Mouse (Mus musculus) midbrain, embryonic 12.5 days (tissue): ENCODE measurements at regions not wholly inside any gene's neighbourhood (a gene's known extent, or its start where the extent isn't known, plus 50 kb on each side); places are given as distances from the start of the nearest gene placed in this dataset.

Experiments used
- ATAC-seq: fragments of 200-750 bp; cut with Nextera tagmentation; 2 replicates; pipeline ENCODE4 v1.8.0; 2017; ENCODE audit warnings: low read depth, moderate TSS enrichment, moderate library complexity; ENCODE audit not compliant: low FRiP score
- H3K27ac ChIP-seq: fragments of 300-500 bp; sonication (generic); replicated peaks from 2 replicates; pipeline ENCODE4 v1.5.1; 2016; ENCODE audit warnings: mild to moderate bottlenecking
- H3K27me3 ChIP-seq: fragments of 300-500 bp; sonication (generic); 2 replicates; pipeline ENCODE4 v1.6.1; 2016; ENCODE audit warnings: mild to moderate bottlenecking
- H3K36me3 ChIP-seq: fragments of 300-500 bp; sonication (generic); 2 replicates; pipeline ENCODE4 v1.6.1; 2016
- H3K4me1 ChIP-seq: fragments of 300-500 bp; sonication (generic); 2 replicates; pipeline ENCODE4 v1.6.1; 2016
- H3K4me2 ChIP-seq: fragments of 300-500 bp; sonication (generic); replicated peaks from 2 replicates; pipeline ENCODE4 v1.6.1; 2016; ENCODE audit warnings: mild to moderate bottlenecking, moderate library complexity
- H3K4me3 ChIP-seq: fragments of 300-500 bp; sonication (generic); 2 replicates; pipeline ENCODE4 v1.5.1; 2016; ENCODE audit warnings: mild to moderate bottlenecking
- H3K9ac ChIP-seq: fragments of 300-500 bp; sonication (generic); replicated peaks from 2 replicates; pipeline ENCODE4 v1.6.1; 2016; ENCODE audit warnings: mild to moderate bottlenecking, moderate library complexity
- H3K9me3 ChIP-seq: fragments of 300-500 bp; sonication (generic); 2 replicates; pipeline ENCODE4 v1.6.1; 2016; ENCODE audit warnings: mild to moderate bottlenecking
- WGBS: fragments of 180-500 bp; shearing (Covaris S2); methylation state at CpG from one replicate; pipeline ENCODE4 v1.1.7; 2016; 5-methylcytosine and 5-hydroxymethylcytosine counted together

DNA sequence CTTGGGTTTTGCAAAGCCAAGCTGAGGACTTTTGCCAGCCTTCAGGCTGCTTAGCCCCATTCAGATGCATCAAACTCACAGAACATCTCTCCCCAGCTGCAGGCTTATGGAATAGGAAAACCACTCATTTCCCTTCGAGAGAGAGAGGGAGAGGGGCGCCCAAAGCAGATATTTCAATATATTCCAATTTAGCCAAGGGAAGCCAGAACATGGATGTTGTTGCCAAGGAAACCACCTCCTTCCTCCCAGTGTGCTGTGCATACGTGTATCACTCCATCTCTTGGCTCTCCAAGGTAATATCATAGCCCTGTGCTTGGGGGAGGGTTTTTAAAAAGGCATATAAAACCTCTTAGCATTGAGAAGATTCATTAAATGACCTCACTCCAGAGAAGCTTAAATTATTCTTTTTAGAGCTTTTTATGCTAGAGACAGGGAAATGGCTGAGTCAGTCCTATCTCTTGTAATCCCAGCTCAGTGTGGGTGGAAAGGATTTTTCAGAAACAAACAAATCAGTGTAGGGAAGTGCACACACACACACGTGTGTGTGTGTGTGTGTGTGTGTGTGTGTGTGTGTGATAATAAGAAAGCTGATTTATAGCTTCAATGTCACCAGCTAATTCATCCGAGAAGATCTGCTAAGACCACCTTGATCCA, 245.1 kb downstream of the Rps24 start:
- Histone ChIP-seq H3K9me3 (no peaks in the 10 kb centered on the region), H3K27me3 (no peaks in the 10 kb centered on the region), H3K27ac (peak overlapping the region; percentile 42), H3K4me3 (no peak overlapping the region), H3K4me2 (no peak overlapping the region), H3K9ac (no peak overlapping the region), H3K4me1 (peaks cover 4% of the 10 kb centered on the region; the same call in 1 of the 2 replicates), H3K36me3 (no peaks in the 10 kb centered on the region)
- 62% methylated on average over 5 of the region's 5 CpGs for WGBS
- ATAC-seq = no peak

GRCm38 (mm10) chr14:24733326-24733725, 246.4 kb downstream of the Rps24 start:
- Histone ChIP-seq H3K4me2 (no peak overlapping the region), H3K27me3 (no peaks in the 10 kb centered on the region), H3K36me3 (no peaks in the 10 kb centered on the region), H3K9ac (no peak overlapping the region), H3K9me3 (no peaks in the 10 kb centered on the region), H3K4me1 (peaks cover 4% of the 10 kb centered on the region; the same call in 1 of the 2 replicates), H3K4me3 (no peak overlapping the region), H3K27ac (no peak overlapping the region)
- WGBS = 91% methylated on average over 7 of the region's 7 CpGs
- ATAC-seq = no peak

GRCm38 (mm10) chr14:24738869-24739268, 251.9 kb downstream of the Rps24 start:
- no peak overlapping the region for H3K27ac ChIP-seq
- H3K9ac ChIP-seq = no peak overlapping the region
- H3K36me3 ChIP-seq = no peaks in the 10 kb centered on the region
- no peaks in the 10 kb centered on the region for H3K27me3 ChIP-seq
- H3K4me3 ChIP-seq = no peak overlapping the region
- no peaks in the 10 kb centered on the region for H3K9me3 ChIP-seq
- no peak overlapping the region for H3K4me2 ChIP-seq
- no peak for ATAC-seq
- no peaks in the 10 kb centered on the region for H3K4me1 ChIP-seq

GRCm38 (mm10) chr14:24744451-24744850, 257.5 kb downstream of the Rps24 start:
- Histone ChIP-seq H3K27me3 (no peaks in the 10 kb centered on the region), H3K9ac (no peak overlapping the region), H3K27ac (0 out of 2 replicates have a peak overlapping the region, but pooled peaks have one; percentile 35), H3K36me3 (no peaks in the 10 kb centered on the region), H3K9me3 (no peaks in the 10 kb centered on the region), H3K4me3 (no peak overlapping the region), H3K4me1 (peaks cover 19% of the 10 kb centered on the region), H3K4me2 (no peak overlapping the region)
- 71% methylated on average over 2 of the region's 2 CpGs for WGBS
- ATAC-seq = no peak

DNA sequence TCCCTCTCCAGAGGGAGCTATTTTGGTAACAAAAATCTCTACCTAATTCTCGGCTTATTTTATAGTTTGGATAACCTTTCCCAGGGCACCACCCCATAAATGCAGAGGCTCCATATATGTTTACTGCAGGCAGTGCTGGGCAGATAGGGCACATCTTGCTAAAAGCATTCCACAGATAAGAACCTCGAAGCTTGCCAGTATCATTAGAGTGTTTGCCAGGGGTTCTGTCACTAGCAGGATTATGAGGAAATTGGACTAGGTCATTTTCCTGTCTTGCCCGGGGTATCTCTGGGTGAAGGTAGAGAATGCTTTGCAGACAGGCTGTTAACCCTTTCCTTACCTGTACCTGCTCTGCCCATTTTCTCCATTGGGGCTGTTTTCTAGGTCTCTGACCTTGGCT, 258.8 kb downstream of the Rps24 start:
- H3K36me3 ChIP-seq = no peaks in the 10 kb centered on the region
- no peak for ATAC-seq
- peaks cover 19% of the 10 kb centered on the region for H3K4me1 ChIP-seq
- no peaks in the 10 kb centered on the region for H3K9me3 ChIP-seq
- no peak overlapping the region for H3K4me2 ChIP-seq
- H3K9ac ChIP-seq = no peak overlapping the region
- H3K27ac ChIP-seq = no peak overlapping the region
- H3K4me3 ChIP-seq = no peak overlapping the region
- H3K27me3 ChIP-seq = no peaks in the 10 kb centered on the region
- WGBS = 73% methylated on average over 3 of the region's 3 CpGs

DNA sequence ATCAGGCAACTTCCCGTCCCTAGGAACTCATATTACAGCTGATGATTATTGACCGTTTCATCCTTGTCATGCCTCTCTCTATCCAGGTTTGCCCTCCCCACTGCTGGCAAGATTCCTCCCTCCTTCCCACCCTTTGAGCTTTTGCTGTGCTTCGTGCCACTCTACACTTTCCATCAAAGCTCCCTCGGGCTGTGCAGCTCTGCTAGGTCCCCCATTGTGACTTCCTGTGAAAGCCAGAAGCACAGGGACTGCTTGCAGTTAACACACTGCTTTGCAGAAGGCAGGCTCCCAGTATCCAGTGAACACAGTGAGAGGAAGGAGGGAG, 260.5 kb downstream of the Rps24 start:
- no peak overlapping the region for H3K4me2 ChIP-seq
- H3K27ac ChIP-seq = no peak overlapping the region
- peaks cover 19% of the 10 kb centered on the region for H3K4me1 ChIP-seq
- no peaks in the 10 kb centered on the region for H3K27me3 ChIP-seq
- H3K4me3 ChIP-seq = no peak overlapping the region
- H3K36me3 ChIP-seq = no peaks in the 10 kb centered on the region
- no peak for ATAC-seq
- no peak overlapping the region for H3K9ac ChIP-seq
- no peaks in the 10 kb centered on the region for H3K9me3 ChIP-seq
- 62% methylated on average over 4 of the region's 4 CpGs for WGBS

- H3K9me3 ChIP-seq = no peaks in the 10 kb centered on the region
- no peak overlapping the region for H3K27ac ChIP-seq
- ATAC-seq = no peak
- H3K4me3 ChIP-seq = no peak overlapping the region
- H3K9ac ChIP-seq = no peak overlapping the region
- no peaks in the 10 kb centered on the region for H3K27me3 ChIP-seq
- no peaks in the 10 kb centered on the region for H3K36me3 ChIP-seq
- 67% methylated on average over 7 of the region's 7 CpGs for WGBS
- H3K4me1 ChIP-seq = peaks cover 19% of the 10 kb centered on the region
- no peak overlapping the region for H3K4me2 ChIP-seq
Measured at GRCm38 (mm10) chr14:24747796-24748496, 261.0 kb downstream of the Rps24 start.

DNA sequence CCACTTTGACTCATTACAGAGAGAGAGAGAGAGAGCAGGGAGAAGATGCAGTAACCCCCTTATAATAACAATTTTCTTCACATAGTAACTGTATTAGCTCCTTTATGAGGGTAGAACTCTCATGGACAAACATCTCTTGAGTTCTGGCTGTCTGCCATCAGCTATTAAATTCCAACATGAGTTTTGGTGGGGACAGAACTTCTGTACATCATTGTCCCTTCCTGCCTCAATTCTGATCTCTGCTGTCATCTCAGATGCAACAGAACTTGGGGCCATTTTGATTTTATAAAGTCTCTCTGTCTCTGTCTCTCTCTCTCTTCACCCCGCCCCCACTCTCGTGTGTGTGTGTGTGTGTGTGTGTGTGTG, 261.6 kb downstream of the Rps24 start:
- ATAC-seq = no peak
- Histone ChIP-seq H3K27ac (no peak overlapping the region), H3K4me3 (no peak overlapping the region), H3K9me3 (no peaks in the 10 kb centered on the region), H3K36me3 (no peaks in the 10 kb centered on the region), H3K9ac (no peak overlapping the region), H3K27me3 (no peaks in the 10 kb centered on the region), H3K4me1 (peaks cover 19% of the 10 kb centered on the region), H3K4me2 (no peak overlapping the region)
- WGBS = 88% methylated on average over 2 of the region's 2 CpGs

- Histone ChIP-seq H3K9ac (no peak overlapping the region), H3K4me3 (no peak overlapping the region), H3K4me1 (peaks cover 16% of the 10 kb centered on the region), H3K27ac (no peak overlapping the region), H3K4me2 (no peak overlapping the region), H3K9me3 (no peaks in the 10 kb centered on the region), H3K36me3 (no peaks in the 10 kb centered on the region), H3K27me3 (no peaks in the 10 kb centered on the region)
- 70% methylated on average over 9 of the region's 9 CpGs for WGBS
- ATAC-seq = no peak
Measured at GRCm38 (mm10) chr14:24749313-24749712, 262.4 kb downstream of the Rps24 start.

DNA sequence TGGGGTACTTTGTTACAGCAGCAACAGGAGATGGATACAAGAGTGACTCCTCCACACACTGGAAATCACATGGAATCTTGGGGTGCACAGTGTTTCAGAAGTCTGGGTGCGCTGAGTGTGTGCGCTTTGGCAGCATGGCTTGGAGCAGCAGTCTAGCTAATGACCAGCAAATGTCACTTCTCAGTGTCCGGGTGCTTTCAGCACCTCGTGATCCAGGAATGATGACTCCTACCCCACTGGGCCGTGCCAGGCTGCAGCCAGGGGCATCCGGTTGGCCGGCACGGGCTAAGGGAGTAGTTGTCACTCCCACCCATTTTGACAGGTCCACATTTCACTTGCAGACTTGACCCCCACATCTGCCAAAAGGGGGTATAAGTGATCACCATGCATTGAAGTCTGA, 264.3 kb downstream of the Rps24 start:
- no peak overlapping the region for H3K4me3 ChIP-seq
- no peak for ATAC-seq
- 84% methylated on average over 8 of the region's 8 CpGs for whole genome bisulfite sequencing
- H3K27ac ChIP-seq = no peak overlapping the region
- no peak overlapping the region for H3K4me2 ChIP-seq
- H3K4me1 ChIP-seq = peaks cover 12% of the 10 kb centered on the region
- no peaks in the 10 kb centered on the region for H3K9me3 ChIP-seq
- no peaks in the 10 kb centered on the region for H3K36me3 ChIP-seq
- H3K27me3 ChIP-seq = no peaks in the 10 kb centered on the region
- no peak overlapping the region for H3K9ac ChIP-seq

DNA sequence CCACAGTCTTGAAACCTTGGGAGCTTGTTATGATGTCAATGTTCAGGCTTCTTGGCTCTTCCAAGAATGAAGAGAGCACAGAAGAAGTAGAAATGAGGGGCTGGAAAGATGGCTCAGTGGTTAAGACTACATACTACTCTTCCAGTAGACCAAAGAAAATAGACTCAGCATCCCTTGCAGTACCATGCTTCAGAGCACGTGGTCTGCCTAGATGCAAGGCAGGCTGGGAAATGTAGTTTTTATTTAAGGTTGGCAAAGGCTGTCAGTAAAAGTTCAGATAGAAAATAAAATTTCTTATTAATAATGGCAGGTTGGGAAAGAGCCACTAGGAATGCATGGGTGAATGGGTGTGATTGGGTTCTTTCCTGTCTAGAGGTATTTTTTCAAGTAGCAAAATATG, 267.8 kb downstream of the Rps24 start:
- no peak overlapping the region for H3K4me2 ChIP-seq
- H3K36me3 ChIP-seq = no peaks in the 10 kb centered on the region
- no peak overlapping the region for H3K9ac ChIP-seq
- whole genome bisulfite sequencing = 64% methylated on average over 1 of the region's 1 CpGs
- H3K27ac ChIP-seq = no peak overlapping the region
- H3K9me3 ChIP-seq = no peaks in the 10 kb centered on the region
- H3K4me1 ChIP-seq = peaks cover 4% of the 10 kb centered on the region; the same call in 1 of the 2 replicates
- no peak overlapping the region for H3K4me3 ChIP-seq
- ATAC-seq = no peak
- no peaks in the 10 kb centered on the region; the same call in 1 of the 2 replicates for H3K27me3 ChIP-seq

- no peak overlapping the region for H3K9ac ChIP-seq
- H3K4me2 ChIP-seq = no peak overlapping the region
- H3K4me3 ChIP-seq = no peak overlapping the region
- H3K4me1 ChIP-seq = peaks cover 11% of the 10 kb centered on the region
- H3K9me3 ChIP-seq = no peaks in the 10 kb centered on the region
- no peak for ATAC-seq
- H3K27me3 ChIP-seq = no peaks in the 10 kb centered on the region; the same call in 1 of the 2 replicates
- WGBS = 89% methylated on average over 12 of the region's 12 CpGs
- no peaks in the 10 kb centered on the region for H3K36me3 ChIP-seq
- H3K27ac ChIP-seq = 0 out of 2 replicates have a peak overlapping the region, but pooled peaks have one; percentile 21
Measured at GRCm38 (mm10) chr14:24755426-24756117, 268.6 kb downstream of the Rps24 start.
